Mouse (Mus musculus) v-Abl transformed pro-B cells (cell line): ENCODE results near the gene Rcl1.

Source experiments
- in situ Hi-C, 2 experiments: fragments of 400-800 bp; cut with MboI; formaldehyde crosslinking; loops; one replicate each; pipeline ENCODE4 v1.15.1; 2025; ENCODE audit not compliant: unreplicated experiment in 2 of 2

Gene Rcl1

GRCm38 (mm10) chr19:29102098-29102497 is 923 bp downstream of the Rcl1 start:
- in situ Hi-C loops = loop anchor here (5.0 to 10.0 kb wide), 2 partner anchors 143 to 150 kb away; partner anchors contain the start of gene Jak2 (in 1 of the 2)

DNA sequence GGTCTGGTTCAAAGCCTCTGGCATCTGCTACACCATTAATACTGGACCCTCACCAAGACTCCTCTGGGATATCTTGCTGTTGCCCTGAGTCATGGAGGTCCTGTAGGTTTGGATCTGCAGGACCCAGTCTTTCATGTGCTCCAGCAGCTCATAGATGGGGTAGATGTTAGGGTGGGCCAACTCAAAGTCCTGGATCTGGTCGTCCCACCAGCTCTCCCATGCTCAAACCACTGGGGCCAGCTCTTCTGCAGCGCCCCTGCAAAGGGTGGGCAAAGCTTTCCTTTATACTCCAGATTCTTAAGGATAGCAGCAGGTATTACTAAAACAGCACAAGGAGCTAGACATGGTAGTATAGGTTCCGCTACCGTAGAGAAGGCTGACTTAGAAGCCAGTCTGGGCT is 4.6 kb downstream of the Rcl1 start:
- in situ Hi-C loops = loop anchor here in 1 of 2 experiments (10.0 kb wide), 1 partner anchor 139 kb away; no protein-coding TSS in a partner anchor

GRCm38 (mm10) chr19:29106261-29106660 is 5.1 kb downstream of the Rcl1 start:
- in situ Hi-C loops = loop anchor here in 1 of 2 experiments (10.0 kb wide), 1 partner anchor 139 kb away; no protein-coding TSS in a partner anchor

DNA sequence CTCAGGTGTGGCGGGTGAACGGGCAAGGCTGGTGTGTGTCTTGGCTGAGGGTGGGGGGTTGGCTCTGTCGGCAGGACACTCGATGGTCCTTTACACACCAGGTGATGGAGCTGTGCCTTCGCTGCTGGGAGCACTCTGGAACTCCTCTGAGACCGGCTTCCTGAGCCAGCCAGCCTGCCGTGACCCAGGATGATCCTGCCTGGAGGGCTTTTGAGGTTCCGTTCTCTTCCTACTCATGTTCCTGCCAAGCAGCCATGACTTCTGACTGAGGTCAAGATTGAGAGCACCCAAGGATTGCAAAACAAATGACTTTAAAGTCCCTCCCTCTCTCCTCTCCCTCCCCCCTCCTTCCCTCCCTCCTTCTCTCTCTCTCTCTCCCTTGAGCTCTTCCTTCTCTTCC is 11.5 kb downstream of the Rcl1 start:
- in situ Hi-C loops = no loop called here

- in situ Hi-C loops = no loop called here
Observed at GRCm38 (mm10) chr19:29113746-29114649, 12.8 kb downstream of the Rcl1 start.

- in situ Hi-C loops = no loop called here
Observed at GRCm38 (mm10) chr19:29116796-29117195, 15.6 kb downstream of the Rcl1 start.

- in situ Hi-C loops = no loop called here
Observed at GRCm38 (mm10) chr19:29118196-29118595, 17.0 kb downstream of the Rcl1 start.

DNA sequence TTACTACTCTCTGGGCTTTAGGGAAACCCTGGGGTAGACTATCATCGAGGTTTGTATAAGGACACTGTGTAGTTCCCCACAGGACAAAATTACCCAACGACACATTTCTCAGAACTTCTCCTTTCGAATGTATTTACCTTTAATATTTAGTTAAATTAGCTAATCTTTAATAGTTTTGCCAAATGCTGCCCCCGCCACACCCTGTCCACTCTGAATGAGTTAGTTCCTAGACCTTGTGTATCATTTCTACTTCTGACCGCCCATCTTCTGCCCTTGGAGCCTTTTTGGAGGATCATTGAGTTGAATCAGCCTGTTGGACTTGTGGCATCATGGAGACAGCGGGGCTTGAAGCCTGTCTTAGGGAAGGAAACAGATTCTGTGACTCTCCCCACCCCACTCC is 19.1 kb downstream of the Rcl1 start:
- in situ Hi-C loops = no loop called here

DNA sequence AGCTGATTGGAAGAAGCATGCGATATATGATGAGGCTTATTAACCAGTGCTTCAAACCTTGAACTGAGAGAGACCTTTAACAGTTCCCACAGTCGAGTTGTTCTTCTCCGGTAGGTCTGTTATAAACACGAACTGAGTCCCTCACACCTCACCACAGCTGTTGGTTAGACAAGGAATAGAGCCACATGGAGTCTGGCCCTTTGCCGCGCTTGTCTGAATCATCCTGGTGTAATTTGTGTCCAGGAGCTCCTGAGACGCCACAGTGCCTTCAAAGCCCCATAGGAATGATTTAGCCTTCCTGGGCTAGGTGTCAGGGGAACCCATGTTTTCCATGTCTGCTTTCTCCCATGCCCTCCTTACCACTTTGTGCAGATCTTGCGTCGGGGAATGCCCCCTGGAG is 20.2 kb downstream of the Rcl1 start:
- in situ Hi-C loops = no loop called here

DNA sequence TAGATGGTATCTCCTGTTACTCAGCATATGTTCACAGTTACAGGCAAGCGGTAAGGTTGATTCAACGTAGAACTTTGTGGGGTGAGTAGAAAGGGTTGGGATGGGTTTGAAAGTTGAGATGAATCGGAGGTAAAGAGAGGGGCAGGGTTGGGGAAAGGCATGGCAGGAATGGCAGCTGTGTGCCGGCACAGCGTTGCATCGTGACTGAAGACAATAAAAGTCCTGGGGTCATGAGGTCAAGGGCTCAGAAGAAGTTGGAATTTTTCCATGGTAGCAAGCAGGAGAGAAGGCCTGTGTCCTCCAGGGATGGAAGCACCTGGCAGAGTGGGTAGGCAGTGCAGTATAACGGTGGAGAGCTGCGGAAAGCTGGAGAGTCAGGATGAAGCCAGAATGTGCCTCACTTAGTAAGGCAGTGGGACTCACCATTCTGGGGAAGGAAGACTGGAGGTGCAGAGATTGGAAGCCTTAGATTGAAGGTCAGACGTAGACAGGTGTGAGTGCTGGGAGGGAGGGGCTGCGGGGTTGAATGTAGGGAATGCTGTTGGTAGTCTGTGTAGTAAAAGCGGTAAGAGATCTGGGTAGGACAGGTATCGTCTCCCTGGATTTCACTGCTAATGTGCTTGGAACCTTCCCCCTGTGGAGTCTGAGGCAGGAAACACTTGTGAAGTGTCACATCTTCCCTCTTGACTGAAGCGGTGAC is 23.9 kb downstream of the Rcl1 start:
- in situ Hi-C loops = no loop called here

DNA sequence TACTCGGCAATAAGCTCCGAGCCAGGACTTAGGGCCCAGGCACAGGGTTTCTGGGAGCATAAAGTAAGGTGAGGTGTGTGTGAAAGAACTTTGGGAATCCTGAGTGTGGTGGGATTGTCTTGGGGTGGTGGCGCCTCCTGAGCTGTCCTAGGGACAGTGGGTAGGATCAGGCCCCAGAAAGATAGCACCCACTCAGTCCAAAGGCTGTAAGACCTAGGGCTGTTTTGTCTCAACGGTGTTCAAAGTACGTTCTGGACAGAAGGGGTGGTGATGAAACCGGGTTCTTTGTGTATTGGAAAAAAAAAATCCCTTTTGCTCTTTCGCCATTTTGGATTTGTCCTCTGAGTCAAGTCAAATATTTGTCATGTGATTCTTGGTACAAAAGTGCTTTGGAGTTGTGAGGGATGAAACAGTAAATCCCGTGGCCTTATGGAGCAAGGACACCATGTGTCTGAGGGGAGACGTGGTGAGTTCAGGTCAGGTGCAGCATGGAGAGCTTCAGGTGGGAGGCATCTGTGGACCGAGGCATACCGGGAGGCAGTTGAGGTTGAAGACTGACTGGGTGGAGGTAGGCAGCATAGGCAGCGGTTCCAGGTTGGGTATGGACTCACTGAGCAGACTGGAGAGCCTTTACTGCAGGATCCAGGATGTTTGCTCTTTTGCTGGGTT is 25.3 kb downstream of the Rcl1 start:
- in situ Hi-C loops = no loop called here

DNA sequence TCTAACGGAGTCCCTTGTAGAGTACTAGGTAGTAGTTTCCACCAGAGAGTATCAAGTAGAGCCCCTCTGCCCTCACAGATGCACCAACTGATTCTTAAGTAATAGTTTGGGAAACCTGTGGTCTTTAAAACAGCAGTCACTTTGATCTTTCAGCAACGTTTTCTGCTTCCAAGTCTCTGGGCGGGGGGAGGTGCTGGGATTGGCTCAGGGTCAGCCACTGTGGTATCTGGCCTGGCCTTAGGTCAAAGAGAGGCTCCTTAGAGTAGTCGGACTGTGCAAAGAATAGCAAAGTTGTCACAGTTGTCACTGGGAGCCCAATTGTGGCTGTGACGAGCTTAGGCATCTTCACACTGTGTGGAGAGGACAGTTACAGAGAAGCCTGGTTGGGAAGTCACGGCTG is 26.2 kb downstream of the Rcl1 start:
- in situ Hi-C loops = no loop called here

DNA sequence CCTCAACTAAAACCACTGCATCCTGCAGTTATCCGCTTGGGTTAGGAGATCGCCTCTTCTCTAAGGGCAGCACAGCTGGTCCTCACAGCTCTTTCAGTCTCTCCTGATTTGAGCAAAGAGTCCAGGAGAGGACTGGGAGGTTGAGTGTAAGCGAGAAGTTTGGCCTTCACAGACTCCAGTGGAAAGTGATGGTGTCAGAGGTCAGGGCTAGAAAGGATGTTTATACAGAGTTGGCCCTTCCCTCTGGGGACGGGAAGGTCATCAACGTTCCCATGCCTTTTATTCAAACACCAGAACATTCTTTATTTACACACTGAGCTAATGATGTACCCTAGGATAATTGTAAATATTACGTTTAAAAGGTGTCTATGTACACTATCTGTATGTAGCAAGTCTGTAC is 27.0 kb downstream of the Rcl1 start:
- in situ Hi-C loops = no loop called here

- in situ Hi-C loops = no loop called here
Observed at GRCm38 (mm10) chr19:29129551-29129950, 28.4 kb downstream of the Rcl1 start.

- in situ Hi-C loops = no loop called here
Observed at GRCm38 (mm10) chr19:29131171-29131570, 30.0 kb downstream of the Rcl1 start.

DNA sequence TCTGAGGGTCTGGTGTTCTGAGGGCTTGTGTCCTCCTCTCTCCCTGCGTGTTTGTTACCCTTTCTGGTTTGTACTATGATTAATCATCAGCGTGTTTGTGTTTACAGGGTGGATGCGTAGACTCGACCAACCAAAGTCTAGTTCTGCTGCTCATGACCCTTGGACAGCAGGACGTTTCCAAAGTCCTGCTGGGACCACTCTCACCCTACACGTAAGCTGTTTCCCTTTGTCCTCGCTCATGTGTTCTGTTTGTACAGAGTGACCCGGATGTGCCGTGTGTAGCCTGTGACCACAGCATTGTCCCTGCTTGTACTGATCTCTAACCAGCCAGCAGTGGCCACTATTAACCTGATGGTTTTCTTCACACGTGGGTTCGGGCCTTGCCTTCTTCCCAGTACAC is 33.1 kb downstream of the Rcl1 start:
- in situ Hi-C loops = no loop called here

- in situ Hi-C loops = no loop called here
Observed at GRCm38 (mm10) chr19:29135172-29135736, 34.1 kb downstream of the Rcl1 start.

DNA sequence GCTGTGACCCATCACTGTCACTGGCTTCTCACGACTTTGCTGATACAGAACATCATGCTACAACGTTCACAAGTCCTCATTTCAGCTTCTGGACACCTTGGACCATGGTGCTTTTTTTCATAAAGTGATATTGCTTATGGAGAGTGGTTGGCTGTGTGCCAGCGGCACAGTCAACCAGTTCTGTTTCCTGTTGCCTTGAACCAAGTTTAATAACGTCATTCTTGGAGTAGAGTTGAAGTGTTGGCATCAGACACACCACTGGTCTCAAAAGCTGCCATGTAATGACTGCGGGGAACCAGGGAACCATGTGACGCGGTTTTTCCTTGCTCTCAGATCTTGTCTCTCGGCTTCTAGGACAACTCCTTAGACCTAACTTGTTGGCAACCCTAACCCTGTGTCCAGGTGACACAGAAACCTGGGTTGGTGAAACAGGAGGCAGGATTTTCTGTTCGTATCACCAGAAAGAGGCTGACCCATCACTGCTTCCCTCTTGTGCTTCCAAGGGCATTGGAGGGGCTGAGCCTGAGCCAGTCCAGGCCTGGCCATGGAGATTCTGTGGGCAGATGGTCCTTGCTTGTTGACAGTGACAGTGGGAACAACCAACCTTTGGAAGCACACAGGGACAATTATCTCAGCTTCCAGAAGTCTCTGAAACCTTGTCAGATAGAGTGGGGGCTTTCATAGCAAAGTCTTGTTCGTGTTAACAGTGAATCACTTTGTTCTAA is 37.5 kb downstream of the Rcl1 start:
- in situ Hi-C loops = no loop called here

GRCm38 (mm10) chr19:29139699-29140456 is 38.7 kb downstream of the Rcl1 start:
- in situ Hi-C loops = no loop called here
